Mouse (Mus musculus) megakaryocyte-erythroid progenitor cell, adult 5-6 weeks (primary cell): ENCODE results near the gene Clip2. TPM values are rescaled to one million over a fixed set of nuclear protein-coding genes. Genes with fewer than 3 reads are reported as not detected.
A peak's percentile ranks its signal among the peaks of the same experiment; 100 is the strongest.

ENCODE experiments used
- ATAC-seq: replicated peaks from 2 replicates; pipeline ENCODE4 v1.8.0; 2016; ENCODE audit warnings: mild to moderate bottlenecking, inconsistent platforms; ENCODE audit not compliant: severe bottlenecking, poor library complexity, low FRiP score, low TSS enrichment
- total RNA-seq, 2 experiments: library from RNA; stranded (forward) in 1 of 2; stranded (reverse) in 1 of 2; fragments of 200-1000, 215-1000 nt in 1 of 2; fragments of >200 nt in 1 of 2; fragmentation: Nextera tagmentation in 1 of 2; gene quantifications; 2 replicates each; pipeline ENCODE4 v1.2.3; 2014 to 2017

Gene Clip2
- total RNA-seq (2014; fragmentation: Nextera tagmentation) = 4.6 and 5.6 TPM in 2 replicates
- total RNA-seq (2017) = 7.0 and 8.3 TPM in 2 replicates

DNA sequence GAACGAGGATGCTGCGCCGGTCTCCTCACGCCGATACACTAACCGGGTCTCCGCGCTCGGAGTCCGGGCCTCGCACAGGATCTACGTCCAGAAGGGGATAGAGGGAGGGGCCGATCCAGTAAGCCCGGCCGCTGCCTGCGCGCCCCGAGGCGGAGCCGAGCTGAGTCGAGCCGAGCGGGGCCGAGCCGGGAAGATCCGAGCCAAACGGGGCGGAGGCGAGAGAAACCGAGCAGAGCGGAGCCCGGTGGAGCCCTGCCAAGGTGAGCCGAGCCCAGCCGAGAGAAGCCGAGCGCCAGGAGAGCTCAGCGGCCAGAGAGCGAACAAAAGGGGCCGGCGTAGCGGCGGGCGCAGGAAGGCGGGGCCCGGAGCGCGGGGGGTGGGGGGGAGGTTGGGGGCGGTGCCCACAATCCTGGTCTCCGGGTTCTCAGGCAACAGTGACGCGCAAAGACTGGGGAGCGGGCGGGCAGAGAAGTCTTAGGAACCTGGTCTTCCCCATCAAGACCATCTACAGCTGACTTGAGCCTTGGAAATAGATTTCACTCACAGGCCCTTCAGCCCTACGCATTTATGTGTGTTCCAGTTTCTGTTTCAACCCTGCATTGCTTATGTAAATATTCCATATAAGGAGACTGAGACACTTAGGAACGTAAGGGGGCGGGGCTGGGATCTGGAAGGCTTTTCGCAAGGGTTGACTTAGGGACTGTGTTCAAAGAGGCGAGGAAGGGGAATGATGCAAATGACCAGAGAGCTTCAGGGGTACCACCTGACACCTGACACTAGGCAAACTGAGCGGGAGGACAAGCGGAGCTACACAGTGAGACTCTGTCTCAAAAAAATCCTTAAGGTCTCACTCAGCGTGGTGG is at the start of gene Clip2:
TSS of gene Clip2 (minus strand) at position 325 of the 863 bp plus-strand sequence.
- ATAC-seq = peak; percentile 91

DNA sequence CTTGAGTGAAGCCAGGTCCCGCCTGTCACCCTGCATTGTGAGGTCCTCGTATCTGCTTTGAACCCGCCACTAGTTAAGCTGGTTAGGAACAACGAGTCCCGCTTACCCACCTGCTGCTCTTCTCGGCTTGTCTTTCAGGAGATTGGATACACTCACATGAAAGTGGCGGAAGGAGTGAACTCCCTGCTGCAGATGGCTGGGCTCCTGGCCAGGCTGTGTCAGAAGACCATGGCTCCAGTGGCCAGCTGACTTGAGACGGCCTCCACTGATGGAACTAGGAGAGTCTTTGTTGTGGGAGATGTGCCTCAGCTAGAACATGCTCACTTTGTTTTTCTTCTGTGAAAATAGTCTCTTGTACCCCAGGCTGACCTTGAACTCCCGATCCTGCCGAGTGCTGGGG is 45.5 kb upstream of the Clip2 start:
- ATAC-seq = no peak

DNA sequence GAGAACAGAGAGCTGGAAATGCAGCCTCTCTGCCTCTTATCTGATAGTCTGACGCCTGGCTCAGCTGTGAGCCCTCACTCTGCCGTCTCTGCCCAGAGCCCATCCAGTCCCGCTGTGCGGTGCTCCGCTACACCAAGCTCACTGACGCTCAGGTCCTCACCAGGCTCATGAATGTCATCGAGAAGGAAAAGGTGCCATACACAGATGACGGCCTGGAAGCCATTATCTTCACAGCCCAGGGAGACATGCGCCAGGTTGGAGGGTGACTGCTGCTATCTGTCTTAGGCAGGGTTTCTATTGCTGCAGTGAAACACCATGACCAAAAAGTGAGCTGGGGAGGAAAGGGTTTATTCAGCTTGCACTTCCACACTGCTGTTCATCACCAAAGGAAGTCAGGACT is 40.9 kb upstream of the Clip2 start:
- ATAC-seq = peak; percentile 96

DNA sequence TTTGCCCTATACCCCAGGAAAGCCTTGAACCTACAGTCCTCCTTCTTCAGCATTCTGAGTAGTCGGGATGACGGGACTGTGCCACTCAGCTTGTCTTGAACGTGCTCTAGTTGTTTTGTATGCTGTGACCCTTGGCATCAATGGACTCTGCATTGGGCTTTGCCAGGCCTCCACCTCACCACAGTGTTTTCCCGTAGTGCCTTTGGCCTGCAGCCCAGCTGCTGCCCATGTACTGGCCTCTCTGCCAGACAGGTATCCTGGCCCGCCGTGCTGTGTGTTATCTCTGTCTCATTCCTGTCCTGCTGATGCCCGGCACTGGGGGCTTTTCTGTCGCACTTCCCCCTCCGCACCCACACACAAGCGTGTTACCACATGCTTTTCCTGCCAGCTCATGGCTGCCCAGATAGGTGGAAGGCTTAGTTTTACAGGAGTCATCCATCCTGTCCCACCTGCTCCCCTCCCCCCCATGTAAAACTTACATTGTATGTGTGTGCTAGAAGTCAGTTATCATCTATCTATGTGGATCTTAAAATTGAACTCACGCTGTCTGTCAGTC is 39.9 kb upstream of the Clip2 start:
- ATAC-seq = no peak

DNA sequence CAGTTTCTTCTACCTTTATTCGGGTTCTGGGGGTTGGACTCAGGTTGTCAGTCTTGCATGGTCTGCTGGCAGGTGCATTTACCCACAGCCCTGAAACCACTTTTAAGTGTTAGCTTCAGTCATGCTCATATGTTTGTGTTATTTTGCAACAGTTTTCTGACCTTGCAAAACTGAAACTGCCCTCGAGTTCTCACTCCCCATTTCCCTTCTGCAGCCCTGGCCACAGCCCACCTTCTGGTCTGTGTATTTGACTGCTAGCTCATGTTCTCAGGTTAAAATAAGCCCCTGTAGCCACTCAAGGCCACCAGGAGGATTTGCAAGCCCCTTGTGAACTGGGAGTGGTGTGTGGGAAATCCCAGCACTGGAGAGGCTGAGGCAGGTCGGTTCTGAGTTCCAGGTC is 37.7 kb upstream of the Clip2 start:
- no peak for ATAC-seq

DNA sequence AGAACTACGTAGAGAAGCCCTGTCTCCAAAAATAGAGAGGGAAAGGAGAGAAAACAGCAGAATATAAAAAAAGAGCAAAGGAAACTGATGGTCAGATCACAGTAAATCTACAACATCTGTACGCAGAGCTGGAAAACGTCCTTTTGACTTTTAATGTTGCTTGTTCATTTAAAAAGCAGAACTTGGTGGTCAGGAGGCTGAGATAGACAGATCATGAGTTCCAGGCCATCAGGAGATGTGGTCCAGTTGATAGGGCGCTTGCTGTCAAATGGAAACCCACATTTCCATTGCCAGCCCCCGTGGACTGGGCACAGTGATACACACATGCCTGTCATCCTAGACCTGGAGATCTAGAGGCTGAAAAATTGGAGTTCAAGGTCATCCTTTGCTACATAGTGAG is 32.6 kb upstream of the Clip2 start:
- ATAC-seq = peak; percentile 25; the same call in 1 of the 2 replicates

DNA sequence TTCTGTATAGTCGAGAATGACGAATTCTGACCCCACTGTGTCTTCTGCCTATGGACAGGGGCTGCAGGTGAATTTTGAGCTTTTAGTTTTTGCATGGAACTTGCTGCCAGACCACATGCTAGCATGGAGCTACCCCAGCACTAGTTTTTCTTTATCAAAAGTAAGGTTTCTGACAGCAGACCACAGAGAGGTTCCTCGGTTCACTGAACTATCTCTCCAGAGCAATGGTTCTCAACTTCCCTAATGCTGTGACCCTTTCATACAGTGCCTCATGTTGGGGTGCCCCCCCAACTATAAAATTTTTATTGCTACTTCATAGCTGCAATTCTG is 31.6 kb upstream of the Clip2 start:
- ATAC-seq = no peak; the same call in 1 of the 2 replicates

DNA sequence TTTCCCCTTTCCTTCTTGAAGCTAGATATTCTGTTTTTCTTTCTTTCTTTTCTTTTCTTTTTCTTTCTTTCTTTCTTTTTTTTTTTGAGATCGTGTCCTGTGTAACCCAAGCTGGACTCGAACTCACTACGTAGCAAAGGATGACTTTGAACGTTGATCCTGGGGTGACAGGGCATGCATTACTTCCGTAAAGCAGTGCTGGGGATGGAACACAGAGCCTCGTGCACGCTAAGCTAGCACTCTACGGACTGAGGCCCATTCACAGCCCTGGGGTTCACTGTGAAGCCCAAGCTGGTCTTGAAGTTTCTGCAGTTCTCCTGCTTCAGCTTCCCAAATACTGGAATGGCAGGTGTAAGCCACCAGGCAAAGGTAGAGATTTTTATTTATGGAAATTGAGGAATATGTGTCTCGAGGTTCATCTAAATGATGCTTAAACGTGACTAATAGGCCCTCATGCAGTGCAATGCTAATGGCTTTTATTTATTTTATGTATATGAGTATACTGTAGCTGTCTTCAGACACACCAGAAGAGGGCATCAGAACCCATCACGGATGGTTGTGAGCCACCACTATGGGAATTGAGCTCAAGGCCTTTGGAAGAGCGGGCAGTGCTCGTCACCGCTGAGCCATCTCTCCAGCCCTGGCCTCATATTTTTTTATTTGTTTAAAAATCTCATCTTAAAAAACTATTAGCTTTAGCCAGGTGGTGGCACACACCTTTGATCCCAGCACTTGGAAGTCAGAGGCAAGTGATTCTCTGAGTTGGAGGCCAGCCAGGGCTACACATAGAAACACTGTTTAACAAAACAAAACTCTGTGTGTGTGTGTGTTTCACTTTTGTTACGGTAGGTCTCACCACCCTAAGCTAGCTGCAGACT is 31.0 kb upstream of the Clip2 start:
- ATAC-seq = no peak; the same call in 1 of the 2 replicates

DNA sequence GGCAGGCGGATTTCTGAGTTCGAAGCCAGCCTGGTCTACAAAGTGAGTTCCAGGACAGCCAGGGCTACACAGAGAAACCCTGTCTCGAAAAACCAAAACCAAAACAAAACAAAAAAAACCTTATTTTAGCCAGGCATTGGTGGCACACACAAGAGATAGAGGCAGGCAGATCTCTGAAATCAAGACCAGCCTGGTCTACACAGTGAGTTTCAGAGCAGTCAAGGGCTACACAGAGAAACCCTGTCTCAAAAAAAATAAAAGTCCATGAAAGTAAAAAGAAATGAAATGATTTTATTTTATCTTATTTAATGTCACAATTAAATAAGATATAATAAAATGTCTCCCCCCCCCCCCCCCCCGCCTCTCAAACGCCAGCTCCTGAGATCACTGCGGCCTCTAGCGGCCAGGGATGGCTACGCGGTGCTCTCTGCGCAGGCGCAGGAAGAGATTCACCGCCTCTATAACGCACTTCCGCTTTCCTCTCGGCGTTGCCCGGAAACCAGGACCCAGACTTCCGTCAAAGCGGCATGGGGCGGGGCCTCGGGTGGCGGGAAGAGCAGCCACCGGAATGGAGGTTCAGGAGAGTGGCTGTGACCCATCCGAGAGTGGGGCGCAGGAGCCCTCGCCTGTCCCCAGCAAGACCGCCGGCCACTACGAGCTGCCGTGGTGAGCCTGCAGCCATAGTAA is 30.1 kb upstream of the Clip2 start:
- ATAC-seq = peak; percentile 98

DNA sequence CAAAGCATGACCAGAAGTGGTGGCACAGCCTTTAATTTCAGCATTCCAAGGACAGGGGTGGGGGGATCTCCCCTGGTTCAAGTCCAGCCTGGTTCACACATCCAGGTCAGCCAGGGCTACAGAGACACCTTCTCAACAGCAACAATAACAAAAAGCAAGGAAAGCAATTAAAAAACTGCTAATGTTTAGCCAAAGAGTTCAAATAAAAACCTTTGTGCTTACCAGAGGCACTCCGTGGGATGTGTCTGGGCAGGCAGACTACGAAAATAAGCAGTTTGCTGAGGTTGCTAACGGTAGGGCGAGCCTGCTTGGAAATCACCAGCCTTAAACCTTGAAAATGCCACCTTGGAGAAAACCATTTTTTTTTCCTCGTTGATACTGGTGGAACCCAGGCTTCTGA is 28.9 kb upstream of the Clip2 start, which contains the start of gene Rfc2:
TSS of gene Rfc2 (plus strand) at position 221 of the 400 bp plus-strand sequence.
- no peak for ATAC-seq

DNA sequence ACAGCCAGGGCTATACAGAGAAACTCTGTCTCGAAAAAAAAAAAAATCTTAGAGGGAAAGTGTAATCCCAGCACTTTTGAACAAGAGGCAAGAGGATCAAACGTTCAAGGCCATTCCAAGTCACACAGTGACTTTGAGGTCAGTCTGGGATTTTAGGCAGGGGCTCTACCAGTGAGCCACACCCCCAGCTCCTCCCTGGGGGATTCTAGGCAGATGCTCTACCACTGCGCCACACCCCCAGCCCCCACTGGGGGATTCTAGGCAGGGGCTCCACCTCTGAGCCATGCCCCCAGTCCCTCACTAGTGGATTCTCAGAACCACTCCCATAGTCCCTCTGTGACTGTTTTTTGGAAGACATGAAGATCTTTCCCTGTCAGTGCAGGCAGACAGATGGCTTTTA is 26.9 kb upstream of the Clip2 start:
- ATAC-seq = no peak

DNA sequence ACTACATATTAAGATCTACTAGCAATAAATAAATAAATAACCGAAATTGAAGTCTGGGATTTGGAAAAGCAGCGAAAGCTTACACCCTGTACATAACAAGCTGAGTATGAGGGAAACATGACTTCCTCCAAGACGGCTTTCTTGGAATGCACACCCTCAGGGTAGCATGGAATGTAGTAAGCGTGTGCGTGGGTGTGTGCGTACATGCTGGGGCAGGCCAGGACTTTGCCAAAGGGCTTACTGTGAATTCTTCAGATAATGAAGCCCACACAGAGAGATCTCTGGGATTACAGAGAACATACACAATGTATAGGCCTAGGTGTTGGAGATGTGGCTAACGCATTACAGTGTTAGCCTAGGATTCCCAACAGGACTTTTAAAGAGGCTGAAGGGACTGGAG is 25.3 kb upstream of the Clip2 start:
- ATAC-seq = no peak

DNA sequence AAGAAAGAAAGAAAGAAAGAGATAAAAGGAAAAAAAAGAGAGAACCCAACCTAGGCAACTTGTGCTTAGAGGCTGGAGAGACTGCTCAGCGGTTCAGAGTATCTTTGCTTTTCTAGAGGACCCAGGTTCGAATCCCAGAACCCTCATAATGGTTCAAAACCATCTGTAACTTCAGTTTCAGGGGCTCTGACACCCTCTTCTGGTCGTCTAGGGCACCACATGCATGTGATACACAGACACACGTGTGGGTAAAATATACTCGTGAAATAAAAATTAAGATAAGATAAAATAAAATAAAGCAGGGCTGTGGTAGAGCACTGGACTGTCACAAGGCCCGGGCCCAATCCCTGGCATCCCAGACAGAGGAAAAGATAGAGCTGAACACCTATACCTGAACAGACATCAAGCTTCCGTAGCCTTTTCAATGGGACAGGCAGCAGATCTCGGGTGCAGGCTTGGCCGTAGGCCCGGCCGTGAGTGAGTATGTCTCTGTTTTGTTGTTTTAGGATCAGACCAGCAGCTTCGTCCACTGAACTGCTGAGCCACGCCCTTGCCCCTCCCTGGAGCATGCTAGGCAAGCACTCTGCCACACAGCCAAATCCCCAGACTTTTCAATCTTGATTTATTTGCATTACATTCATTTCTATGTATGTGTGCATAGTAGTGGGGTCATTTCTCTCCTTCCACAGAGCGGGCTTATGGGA is 24.4 kb upstream of the Clip2 start:
- ATAC-seq = 0 out of 2 replicates have a peak, but pooled peaks have one; percentile 33

DNA sequence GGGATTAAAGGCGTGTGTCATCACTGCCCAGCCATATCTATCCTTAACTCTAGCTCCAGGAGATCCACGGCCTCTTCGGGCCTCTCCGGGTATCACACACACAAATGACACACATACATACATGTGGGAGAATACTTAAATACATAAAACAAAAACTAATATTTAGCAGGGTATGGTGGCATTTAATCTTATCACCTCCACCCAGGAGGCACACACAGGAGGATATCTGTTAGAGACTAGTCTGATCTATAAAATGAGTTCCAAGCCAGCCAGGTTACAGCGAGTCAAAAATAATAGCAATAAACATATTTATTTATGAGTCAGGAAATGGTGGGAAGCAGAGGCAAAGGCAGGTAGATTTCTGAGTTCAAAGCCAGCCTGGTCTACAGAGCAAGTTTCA is 23.6 kb upstream of the Clip2 start:
- peak; percentile 55 for ATAC-seq

DNA sequence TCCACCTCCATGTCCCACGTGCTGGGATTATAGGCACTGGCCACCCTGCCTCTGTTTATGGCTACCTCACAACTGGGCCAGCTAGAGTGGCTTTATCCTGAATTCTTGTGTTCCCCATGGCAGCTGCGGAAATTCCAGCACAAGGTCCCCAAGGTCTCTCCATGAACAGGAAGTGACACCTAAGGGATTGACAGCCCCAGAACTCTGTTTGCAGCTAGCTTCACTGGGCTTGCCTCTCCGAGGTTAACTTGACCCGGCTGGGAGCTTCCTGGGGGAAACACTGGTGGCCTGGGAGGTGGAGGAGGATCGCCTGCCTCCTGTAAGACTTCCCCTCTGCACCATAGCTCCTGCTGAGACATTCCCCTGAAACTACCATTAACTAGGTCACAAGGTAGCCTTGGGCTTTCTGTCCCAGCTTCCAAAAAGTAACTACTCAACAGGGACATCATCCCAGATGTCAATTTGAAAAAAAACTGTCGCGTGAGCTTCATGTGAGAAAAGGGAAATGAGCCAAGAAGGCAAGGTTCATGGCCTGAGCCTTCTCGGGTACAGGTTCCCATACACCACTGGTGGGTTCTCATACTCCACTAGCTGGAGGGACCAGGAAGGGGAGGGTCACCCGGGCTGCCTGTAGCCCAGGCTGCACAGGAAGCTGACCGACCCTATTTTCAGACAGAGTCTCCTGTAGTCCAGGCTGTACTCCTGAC is 20.4 kb upstream of the Clip2 start:
- ATAC-seq = no peak

DNA sequence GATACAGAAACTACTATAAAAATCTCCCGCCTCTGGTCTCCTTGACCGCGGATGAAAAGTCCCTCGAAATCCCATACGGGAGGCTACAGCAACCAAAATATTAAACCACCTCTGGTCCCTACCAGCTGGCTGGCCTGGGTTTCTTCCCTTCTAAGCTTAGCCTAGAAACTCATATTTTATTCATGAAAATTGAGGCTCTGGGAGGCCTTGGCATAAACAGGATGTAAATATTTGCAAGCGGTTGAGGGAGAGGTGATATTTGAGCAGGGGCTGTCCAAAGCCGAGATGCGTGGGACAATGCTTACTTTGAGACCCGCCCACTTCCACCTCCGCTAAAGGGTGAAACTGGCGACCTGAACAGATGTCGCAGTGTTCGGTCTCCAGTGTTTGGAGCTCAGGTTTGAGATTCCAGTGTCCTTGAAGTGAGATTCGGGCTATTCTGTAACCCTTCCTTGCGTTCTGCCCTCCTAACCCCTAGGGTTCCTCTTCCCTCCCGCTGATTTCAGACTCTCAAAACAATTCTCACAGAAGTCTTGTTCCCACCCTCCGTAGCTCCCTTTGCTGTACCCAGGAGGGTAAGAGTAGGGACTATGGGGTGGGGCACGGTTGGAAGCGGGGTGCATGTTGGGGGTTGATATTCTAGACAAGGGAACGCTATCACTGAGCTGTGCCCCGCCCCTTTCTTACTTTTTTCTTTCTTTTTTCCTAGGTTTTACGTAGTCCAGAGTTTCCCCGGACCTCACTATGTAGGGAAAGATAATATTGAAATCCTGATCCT is 19.7 kb upstream of the Clip2 start:
- ATAC-seq = peak; percentile 57

DNA sequence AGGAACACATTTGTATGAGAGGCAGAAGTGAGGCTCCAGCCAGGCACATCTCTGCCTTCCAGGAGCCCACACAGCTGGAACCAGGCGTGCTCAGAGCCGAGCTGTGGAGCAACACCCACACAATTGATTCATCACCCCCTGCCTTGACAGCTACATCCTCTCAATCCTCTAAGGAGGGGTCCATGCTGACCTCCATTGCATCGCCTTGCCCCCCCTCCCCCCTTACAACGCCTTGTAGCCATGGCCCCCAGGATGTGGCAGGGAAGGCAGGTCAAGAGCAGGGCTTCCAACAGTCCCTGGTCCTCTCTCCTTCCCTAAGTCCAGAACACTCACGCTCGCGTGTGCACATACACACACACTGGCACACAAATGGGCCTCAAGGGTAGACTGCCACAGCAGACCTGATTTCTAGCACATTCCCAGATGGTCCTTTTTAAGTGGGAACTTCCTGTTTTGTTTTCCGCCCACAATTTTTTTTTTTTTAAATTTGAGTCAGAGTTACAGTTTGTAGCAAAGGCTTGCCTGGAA is 16.8 kb upstream of the Clip2 start:
- ATAC-seq = no peak
